Mouse (Mus musculus) embryo, embryonic 10.5 days (tissue): ENCODE measurements around the gene Cox5a.

Source experiments
- DNase-seq: peaks from one replicate; pipeline ENCODE4 v3.0.0-alpha.2; 2015; ENCODE audit warnings: low spot score

Gene Cox5a

GRCm38 (mm10) chr9:57562896-57563372 is 41.9 kb downstream of the Cox5a start:
- no peak for DNase-seq

GRCm38 (mm10) chr9:57564609-57565008 is 43.5 kb downstream of the Cox5a start:
- no peak for DNase-seq

- no peak for DNase-seq
These were observed 44.7 kb downstream of the Cox5a start for GRCm38 (mm10) chr9:57565741-57566221.

- DNase-seq = no peak
These were observed 45.8 kb downstream of the Cox5a start for GRCm38 (mm10) chr9:57566846-57567245.

- no peak for DNase-seq
These were observed 47.4 kb downstream of the Cox5a start for GRCm38 (mm10) chr9:57568500-57568899.

- no peak for DNase-seq
These were observed 53.3 kb downstream of the Cox5a start for GRCm38 (mm10) chr9:57574397-57574796.

GRCm38 (mm10) chr9:57575577-57575976 is 54.5 kb downstream of the Cox5a start:
- no peak for DNase-seq

- DNase-seq = no peak
These were observed 56.2 kb downstream of the Cox5a start for GRCm38 (mm10) chr9:57577144-57577849.
